Comparison of ENCODE assay signal across 13 mouse cellular contexts in genomic region chr14:26670964-26671363, GRCm38 (mm10). TPM values are rescaled to one million over a fixed set of nuclear protein-coding genes. Genes with fewer than 3 reads are reported as not detected.
A peak's percentile ranks its signal among the peaks of the same experiment; 100 is the strongest.
DNase-seq lines count a peak whose midpoint lies in the region; ATAC-seq and TF ChIP-seq lines count a peak whose summit lies in the region.
"Had no signal": no experiment of that assay in that cellular context is flagged by ENCODE, and none has a peak within 500 bp of the region (broad histone marks: within the 10 kb centered on the region; RNA-seq: fewer than 3 reads in every experiment).

No protein-coding gene starts in this region.

- no peak overlapping the region for H3K4me3 ChIP-seq in heart, embryonic 15.5 days
- no peak overlapping the region for H3K4me3 ChIP-seq in lung, postnatal 0 days (ENCODE audit: low read depth, low read length)
- peak overlapping the region in 1 of 2 experiments; percentile 50; a peak in 2 of 4 replicates for H3K4me3 ChIP-seq in MEL (ENCODE audit: control insufficient read depth in 1 of 2, insufficient read depth in 1 of 2, low read depth in 2 of 2, low read length in 2 of 2)
- peak overlapping the region; percentile 86 for H3K4me3 ChIP-seq in liver, embryonic 15.5 days (replicated peaks)

- H3K9me3 ChIP-seq in heart, embryonic 15.5 days (replicated peaks): no peaks in the 10 kb centered on the region
- H3K9me3 ChIP-seq in lung, postnatal 0 days (ENCODE audit: low read length): no peaks in the 10 kb centered on the region
- no peaks in the 10 kb centered on the region for H3K9me3 ChIP-seq in MEL (replicated peaks; ENCODE audit: insufficient read depth, low read length)
- no peaks in the 10 kb centered on the region for H3K9me3 ChIP-seq in liver, embryonic 15.5 days (replicated peaks)
- H3K9me3 ChIP-seq: embryonic facial prominence, embryonic 13.5 days had no signal

- H3K9ac ChIP-seq in heart, embryonic 15.5 days: no peak overlapping the region
- H3K9ac ChIP-seq in lung, postnatal 0 days (replicated peaks; ENCODE audit: low read depth): no peak overlapping the region
- peak overlapping the region; percentile 64 for H3K9ac ChIP-seq in MEL (ENCODE audit: control insufficient read depth, low read depth, low read length, poor library complexity, severe bottlenecking)
- H3K9ac ChIP-seq in liver, embryonic 15.5 days: no peak overlapping the region
- H3K9ac ChIP-seq: embryonic facial prominence, embryonic 13.5 days had no signal

- 0 out of 2 replicates have a peak, but pooled peaks have one; percentile 7 for TF ChIP-seq CTCF in lung, postnatal 0 days (IDR thresholded peaks at IDR 0.05)
- TF ChIP-seq CTCF in MEL (IDR thresholded peaks at IDR 0.05 in 2 of 3, conservative IDR thresholded peaks at IDR 0.05 in 1 of 3; ENCODE audit: control insufficient read depth in 1 of 3, insufficient read depth in 1 of 3, low read depth in 2 of 3, low read length in 3 of 3, poor library complexity in 1 of 3, severe bottlenecking in 1 of 3): peak; percentile 8 to 83 (median 25); a peak in 2 of 6 replicates

- no peak for TF ChIP-seq EP300 in lung, postnatal 0 days (IDR thresholded peaks at IDR 0.05)
- TF ChIP-seq EP300 in MEL (IDR thresholded peaks at IDR 0.05; ENCODE audit: low read depth in 1 of 2, low read length in 2 of 2): peak in 1 of 2 experiments; percentile 65; a peak in 2 of 4 replicates

- H3K4me1 ChIP-seq in heart, embryonic 15.5 days (replicated peaks): peaks cover 19% of the 10 kb centered on the region
- H3K4me1 ChIP-seq in lung, postnatal 0 days (ENCODE audit: insufficient read depth, low read depth, low read length): no peaks in the 10 kb centered on the region; the same call in 1 of the 2 replicates
- peaks cover 9 to 18% of the 10 kb centered on the region in 2 experiments for H3K4me1 ChIP-seq in MEL (ENCODE audit: control insufficient read depth in 1 of 2, insufficient read depth in 2 of 2, low read length in 2 of 2)
- peaks cover 60% of the 10 kb centered on the region for H3K4me1 ChIP-seq in liver, embryonic 15.5 days (replicated peaks)

- TF ChIP-seq POLR2A in MEL (IDR thresholded peaks at IDR 0.05; ENCODE audit: control insufficient read depth in 1 of 2, insufficient read depth in 1 of 2, low read depth in 1 of 2, low read length in 2 of 2, poor library complexity in 1 of 2): no peak

- no peak for DNase-seq in heart, adult 9 months (ENCODE audit: low spot score in 2 of 2)
- no peak for DNase-seq in lung, postnatal 0 days (ENCODE audit: low spot score)
- no peak for DNase-seq in lung, adult 18-20 months
- DNase-seq in MEL (ENCODE audit: low read depth, low spot score): peak; percentile 81
- no peak for DNase-seq in gastrocnemius, postnatal 25 days
- DNase-seq in spleen, adult 18-20 months: no peak
- DNase-seq: kidney, adult 2 months; thymus, postnatal 36 days had no signal

- TF ChIP-seq RAD21 in MEL (IDR thresholded peaks at IDR 0.05; ENCODE audit: low read depth, low read length): peak; percentile 53

- no peaks in the 10 kb centered on the region for H3K27me3 ChIP-seq in heart, embryonic 15.5 days
- H3K27me3 ChIP-seq in lung, postnatal 0 days (replicated peaks; ENCODE audit: insufficient read depth, low read length): no peaks in the 10 kb centered on the region
- no peaks in the 10 kb centered on the region for H3K27me3 ChIP-seq in MEL (ENCODE audit: control insufficient read depth in 1 of 2, insufficient read depth in 2 of 2, low read length in 2 of 2)
- H3K27me3 ChIP-seq in liver, embryonic 15.5 days: no peaks in the 10 kb centered on the region

- no peaks in the 10 kb centered on the region for H3K36me3 ChIP-seq in heart, embryonic 15.5 days
- no peaks in the 10 kb centered on the region; the same call in 1 of the 2 replicates for H3K36me3 ChIP-seq in lung, postnatal 0 days (ENCODE audit: insufficient read depth, low read length)
- peaks cover 0 to 24% of the 10 kb centered on the region in 2 experiments; a peak in 2 of 4 replicates for H3K36me3 ChIP-seq in MEL (ENCODE audit: control insufficient read depth in 1 of 2, insufficient read depth in 2 of 2, low read length in 2 of 2)
- peaks cover 5% of the 10 kb centered on the region; the same call in 1 of the 2 replicates for H3K36me3 ChIP-seq in liver, embryonic 15.5 days (replicated peaks)

- peaks cover 34% of the 10 kb centered on the region for H3K79me2 ChIP-seq in MEL (ENCODE audit: control insufficient read depth, insufficient read depth, low read length, poor library complexity)

- H3K27ac ChIP-seq in heart, embryonic 15.5 days: no peak overlapping the region
- H3K27ac ChIP-seq in lung, postnatal 0 days (ENCODE audit: low read length): no peak overlapping the region
- peak overlapping the region; percentile 80 for H3K27ac ChIP-seq in MEL (ENCODE audit: control insufficient read depth, low read depth, low read length)
- peak overlapping the region; percentile 53 for H3K27ac ChIP-seq in liver, embryonic 15.5 days (replicated peaks)
- H3K27ac ChIP-seq: embryonic facial prominence, embryonic 13.5 days had no signal

- no peak for ATAC-seq in heart, embryonic 15.5 days (replicated peaks; ENCODE audit: insufficient number of reproducible peaks, insufficient read depth, low FRiP score, low read depth)
- ATAC-seq in lung, postnatal 0 days: no peak
- no peak for ATAC-seq in liver, embryonic 15.5 days (ENCODE audit: insufficient read depth)
- ATAC-seq: activated CD4-positive, CD25-positive, alpha-beta regulatory T cell, adult 4 months had no signal

- peak overlapping the region; percentile 87; the same call in 1 of the 2 replicates for H3K4me2 ChIP-seq in heart, embryonic 15.5 days
- H3K4me2 ChIP-seq in lung, postnatal 0 days (replicated peaks; ENCODE audit: low read depth, low read length): no peak overlapping the region
- H3K4me2 ChIP-seq in liver, embryonic 15.5 days: peak overlapping the region; percentile 95

TF ChIP-seq in MEL, 35 proteins besides CTCF, POLR2A, EP300 and RAD21 (continues in another document):
- TF ChIP-seq RCOR1 (IDR thresholded peaks at IDR 0.05; ENCODE audit: low read depth, low read length) (peak; percentile 41; the same call in 1 of the 2 replicates), MAZ (IDR thresholded peaks at IDR 0.05; ENCODE audit: low read depth, low read length) (no peak), CHD2 (IDR thresholded peaks at IDR 0.05; ENCODE audit: low read length) (no peak), TCF12 (IDR thresholded peaks at IDR 0.05; ENCODE audit: low read depth, low read length) (peak; percentile 52), NRF1 (IDR thresholded peaks at IDR 0.05; ENCODE audit: insufficient read depth, low read depth, low read length, poor library complexity, severe bottlenecking) (no peak), SIN3A (IDR thresholded peaks at IDR 0.05; ENCODE audit: low read length) (peak; percentile 83), USF2 (IDR thresholded peaks at IDR 0.05; ENCODE audit: borderline replicate concordance in 1 of 2, insufficient read depth in 1 of 2, low read depth in 1 of 2, low read length in 2 of 2) (no peak), BHLHE40 (IDR thresholded peaks at IDR 0.05; ENCODE audit: borderline replicate concordance, low read depth, low read length) (no peak), ZC3H11A (IDR thresholded peaks at IDR 0.05; ENCODE audit: low read depth, low read length) (peak; percentile 55), MAX (IDR thresholded peaks at IDR 0.05; ENCODE audit: low read length) (peak; percentile 16; the same call in 1 of the 2 replicates), ZNF384 (IDR thresholded peaks at IDR 0.05; ENCODE audit: low read depth, low read length) (peak; percentile 56), GATA1 (IDR thresholded peaks at IDR 0.05; ENCODE audit: low read depth, low read length) (peak; percentile 81), NELFE (IDR thresholded peaks at IDR 0.05; ENCODE audit: low read depth, low read length) (0 out of 2 replicates have a peak, but pooled peaks have one; percentile 40), POLR2AphosphoS5 (IDR thresholded peaks at IDR 0.05; ENCODE audit: borderline replicate concordance, low read depth, low read length) (no peak), MXI1 (IDR thresholded peaks at IDR 0.05; ENCODE audit: low read depth, low read length) (peak; percentile 51), HCFC1 (IDR thresholded peaks at IDR 0.05; ENCODE audit: low read depth, low read length) (peak; percentile 59; the same call in 1 of the 2 replicates), JUND (IDR thresholded peaks at IDR 0.05; ENCODE audit: low read depth, low read length) (no peak), ELF1 (IDR thresholded peaks at IDR 0.05; ENCODE audit: low read depth, low read length) (no peak), POLR2AphosphoS2 (IDR thresholded peaks at IDR 0.05; ENCODE audit: low read length) (no peak), MYB (IDR thresholded peaks at IDR 0.05; ENCODE audit: low read depth, low read length) (no peak)

RNA-seq across cellular contexts. Expression of gene Pde12, which starts 1.3 kb away (rescaled TPM):
- polyA plus RNA-seq in heart, embryonic 15.5 days (2015; fragmentation: Nextera tagmentation; extraction: Ambion mirVana): 7.1 and 8.0 TPM in 2 replicates
- 5.4 and 5.5 TPM in 2 replicates for polyA plus RNA-seq in lung, postnatal 0 days (2015; fragmentation: Nextera tagmentation; extraction: Ambion mirVana)
- 15.7 and 18.0 TPM in 2 replicates for total RNA-seq in MEL (2012; rRNA removed)
- polyA plus RNA-seq in MEL (2012; ENCODE audit: insufficient read depth in 1 of 2, insufficient read length in 2 of 2, low read depth in 1 of 2, low replicate concordance in 2 of 2, missing spikeins in 1 of 2): 10 to 100 TPM in 1 of 2 experiments, not detected in 1; 19.8 TPM
- polyA plus RNA-seq in liver, embryonic 15.5 days (2015; fragmentation: Nextera tagmentation; extraction: Ambion mirVana): 6.0 and 6.2 TPM in 2 replicates
- total RNA-seq in gastrocnemius, postnatal 25 days (2021): 1 to 10 TPM; 2.9 to 3.1 TPM

RNA-seq across cellular contexts. Expression of gene Dnah12, which starts 22.1 kb away (rescaled TPM):
- polyA plus RNA-seq in heart, embryonic 15.5 days (2015; fragmentation: Nextera tagmentation; extraction: Ambion mirVana): 0.09 TPM in 2 replicates
- 1.6 and 2.1 TPM in 2 replicates for polyA plus RNA-seq in lung, postnatal 0 days (2015; fragmentation: Nextera tagmentation; extraction: Ambion mirVana)
- 0.04 and 0.10 TPM in 2 replicates for total RNA-seq in MEL (2012; rRNA removed)
- polyA plus RNA-seq in MEL (2012; ENCODE audit: insufficient read depth in 1 of 2, insufficient read length in 2 of 2, low read depth in 1 of 2, low replicate concordance in 2 of 2, missing spikeins in 1 of 2): under 1 TPM in 1 of 2 experiments, not detected in 1; 0.10 TPM
- polyA plus RNA-seq in liver, embryonic 15.5 days (2015; fragmentation: Nextera tagmentation; extraction: Ambion mirVana): 0.02 TPM in 2 replicates
- total RNA-seq in gastrocnemius, postnatal 25 days (2021): not detected
- total RNA-seq: liver, adult 2 months had no signal
- polyA plus RNA-seq: activated CD4-positive, CD25-positive, alpha-beta regulatory T cell, adult 4 months; liver, adult 2 months had no signal

RNA-seq across cellular contexts. Expression of gene Arf4, which starts 33.1 kb away (rescaled TPM):
- polyA plus RNA-seq in heart, embryonic 15.5 days (2015; fragmentation: Nextera tagmentation; extraction: Ambion mirVana): 391 and 431 TPM in 2 replicates
- 347 and 352 TPM in 2 replicates for polyA plus RNA-seq in lung, postnatal 0 days (2015; fragmentation: Nextera tagmentation; extraction: Ambion mirVana)
- total RNA-seq in MEL (2012; rRNA removed): 50.9 and 51.5 TPM in 2 replicates
- polyA plus RNA-seq in MEL (2012; ENCODE audit: insufficient read depth in 1 of 2, insufficient read length in 2 of 2, low read depth in 1 of 2, low replicate concordance in 2 of 2, missing spikeins in 1 of 2): 10 to 100 TPM in 1 of 2 experiments, not detected in 1; 87.6 TPM
- 154 and 158 TPM in 2 replicates for polyA plus RNA-seq in liver, embryonic 15.5 days (2015; fragmentation: Nextera tagmentation; extraction: Ambion mirVana)
- 10 to 100 TPM; 35.0 to 39.6 TPM for total RNA-seq in gastrocnemius, postnatal 25 days (2021)

Comparison
In these comparisons a context has a peak if more than half of its experiments do, and no peak if none do; other contexts are left out.
1. H3K27ac ChIP-seq: peak in MEL (single experiment) and liver, embryonic 15.5 days (single experiment); none in heart, embryonic 15.5 days (single experiment) and lung, postnatal 0 days (single experiment).